Mouse (Mus musculus) 3134 (cell line): ENCODE data around the gene Uts2r.

ENCODE experiments used
- DNase-seq: peaks from one replicate; pipeline ENCODE4 v3.0.0-alpha.2; 2011; ENCODE audit warnings: low spot score; ENCODE audit not compliant: insufficient read length; ENCODE audit errors: extremely low read depth

Uts2r gene

GRCm38 (mm10) chr11:121159971-121160370 lies at the start of gene Uts2r:
TSS of gene Uts2r (plus strand) at chr11:121160271.
- DNase-seq: no peak

GRCm38 (mm10) chr11:121111051-121111450 lies 49.0 kb upstream of the Uts2r start:
- no peak for DNase-seq

GRCm38 (mm10) chr11:121111601-121112000 lies 48.5 kb upstream of the Uts2r start:
- DNase-seq: no peak

- peak; percentile 66 for DNase-seq
Observed at GRCm38 (mm10) chr11:121112091-121112775, 47.8 kb upstream of the Uts2r start.

GRCm38 (mm10) chr11:121118106-121118505 lies 42.0 kb upstream of the Uts2r start:
- DNase-seq: no peak

- no peak for DNase-seq
Observed at GRCm38 (mm10) chr11:121118577-121118976, 41.5 kb upstream of the Uts2r start, which contains the start of gene Tex19.2. TSS of gene Tex19.2 (minus strand) at chr11:121118677.

GRCm38 (mm10) chr11:121121151-121121550 lies 38.9 kb upstream of the Uts2r start:
- DNase-seq: no peak

GRCm38 (mm10) chr11:121122024-121122670 lies 37.9 kb upstream of the Uts2r start:
- DNase-seq: no peak

- no peak for DNase-seq
Observed at GRCm38 (mm10) chr11:121123438-121123837, 36.6 kb upstream of the Uts2r start.

GRCm38 (mm10) chr11:121125522-121126172 lies 34.4 kb upstream of the Uts2r start:
- no peak for DNase-seq

GRCm38 (mm10) chr11:121126395-121126794 lies 33.7 kb upstream of the Uts2r start:
- DNase-seq: no peak

GRCm38 (mm10) chr11:121127441-121127840 lies 32.6 kb upstream of the Uts2r start:
- DNase-seq: no peak

- peak; percentile 67 for DNase-seq
Observed at GRCm38 (mm10) chr11:121129616-121130015, 30.5 kb upstream of the Uts2r start.

GRCm38 (mm10) chr11:121134600-121134999 lies 25.5 kb upstream of the Uts2r start:
- DNase-seq: no peak

GRCm38 (mm10) chr11:121137682-121138081 lies 22.4 kb upstream of the Uts2r start:
- no peak for DNase-seq

- no peak for DNase-seq
Observed at GRCm38 (mm10) chr11:121138732-121139131, 21.3 kb upstream of the Uts2r start.

GRCm38 (mm10) chr11:121143325-121144015 lies 16.6 kb upstream of the Uts2r start:
- no peak for DNase-seq

- no peak for DNase-seq
Observed at GRCm38 (mm10) chr11:121145865-121146264, 14.2 kb upstream of the Uts2r start, which contains the start of gene Tex19.1. TSS of gene Tex19.1 (plus strand) at chr11:121146143.

GRCm38 (mm10) chr11:121148193-121148592 lies 11.9 kb upstream of the Uts2r start:
- DNase-seq: no peak

- DNase-seq: no peak
Observed at GRCm38 (mm10) chr11:121154203-121154602, 5.9 kb upstream of the Uts2r start.

- no peak for DNase-seq
Observed at GRCm38 (mm10) chr11:121156411-121156891, 3.6 kb upstream of the Uts2r start.
